Mouse (Mus musculus) right cerebral cortex, postnatal 14 days (tissue): Measurements from ENCODE around the gene BC004004.
A peak's percentile ranks its signal among the peaks of the same experiment; 100 is the strongest.

ENCODE experiments used
- DNase-seq: peaks from one replicate; pipeline ENCODE4 v3.0.0; 2022

Gene BC004004

GRCm38 (mm10) chr17:29355461-29355840, 86.9 kb downstream of the BC004004 start:
- DNase-seq: no peak

- DNase-seq: no peak
Observed at GRCm38 (mm10) chr17:29355841-29356478, 87.4 kb downstream of the BC004004 start.

GRCm38 (mm10) chr17:29356479-29356856, 87.9 kb downstream of the BC004004 start:
- DNase-seq: peak; percentile 63

- no peak for DNase-seq
Observed at GRCm38 (mm10) chr17:29356882-29357281, 88.3 kb downstream of the BC004004 start.

GRCm38 (mm10) chr17:29358928-29359327, 90.3 kb downstream of the BC004004 start:
- no peak for DNase-seq

- no peak for DNase-seq
Observed at GRCm38 (mm10) chr17:29360761-29361221, 92.2 kb downstream of the BC004004 start, which contains the start of gene Fgd2. TSS of gene Fgd2 (plus strand) at chr17:29360914.

GRCm38 (mm10) chr17:29361982-29362691, 93.5 kb downstream of the BC004004 start:
- DNase-seq: no peak

- DNase-seq: no peak
Observed at GRCm38 (mm10) chr17:29363109-29363508, 94.5 kb downstream of the BC004004 start.
